Mouse (Mus musculus) erythroblast, adult 5-6 weeks (primary cell): ENCODE data around the gene Gla. TPM values are rescaled to one million over a fixed set of nuclear protein-coding genes. Genes with fewer than 3 reads are reported as not detected.

Experiments
- ATAC-seq: replicated peaks from 2 replicates; pipeline ENCODE4 v1.8.0; 2016; ENCODE audit warnings: moderate number of reproducible peaks, mild to moderate bottlenecking, moderate TSS enrichment, inconsistent platforms; ENCODE audit not compliant: poor library complexity, low FRiP score, severe bottlenecking
- total RNA-seq, 2 experiments: library from RNA; stranded (forward) in 1 of 2; stranded (reverse) in 1 of 2; fragments of 150-400 nt in 1 of 2; fragments of 200-764, 138-1000 nt in 1 of 2; gene quantifications; 2 replicates each; pipeline versions ENCODE4 v1.2.3 to v1.2.4; 2015 to 2017; ENCODE audit warnings: low replicate concordance in 2 of 2

Gla gene
- total RNA-seq, 2 experiments from 2014 or later = 2.1 to 4.0 TPM

GRCm38 (mm10) chrX:134599922-134600565 lies 881 bp downstream of the Gla start:
- ATAC-seq = peak; percentile 15

GRCm38 (mm10) chrX:134589836-134590235 lies 11.1 kb downstream of the Gla start:
- ATAC-seq = no peak

GRCm38 (mm10) chrX:134588997-134589396 lies 11.9 kb downstream of the Gla start:
- no peak for ATAC-seq

- ATAC-seq = no peak
Measured at GRCm38 (mm10) chrX:134588261-134588660, 12.7 kb downstream of the Gla start.

GRCm38 (mm10) chrX:134586447-134586846 lies 14.5 kb downstream of the Gla start:
- no peak for ATAC-seq

- peak; percentile 96 for ATAC-seq
Measured at GRCm38 (mm10) chrX:134585103-134586002, 15.6 kb downstream of the Gla start, which contains the start of gene Rpl36a. Rpl36a (plus strand) TSS chrX:134585654.

GRCm38 (mm10) chrX:134582888-134583669 lies 17.8 kb downstream of the Gla start, which contains the start of gene Btk:
Btk (minus strand) TSS chrX:134583570.
- no peak for ATAC-seq

GRCm38 (mm10) chrX:134582270-134582669 lies 18.7 kb downstream of the Gla start:
- ATAC-seq = no peak

- ATAC-seq = no peak
Measured at GRCm38 (mm10) chrX:134580528-134581305, 20.2 kb downstream of the Gla start.

GRCm38 (mm10) chrX:134577896-134578295 lies 23.0 kb downstream of the Gla start:
- ATAC-seq = no peak

- ATAC-seq = no peak
Measured at GRCm38 (mm10) chrX:134566536-134567222, 34.2 kb downstream of the Gla start.

- no peak for ATAC-seq
Measured at GRCm38 (mm10) chrX:134564326-134564725, 36.6 kb downstream of the Gla start.

GRCm38 (mm10) chrX:134554425-134554824 lies 46.5 kb downstream of the Gla start:
- no peak for ATAC-seq

GRCm38 (mm10) chrX:134553326-134553725 lies 47.6 kb downstream of the Gla start:
- no peak for ATAC-seq

GRCm38 (mm10) chrX:134550903-134551302 lies 50.0 kb downstream of the Gla start:
- peak; percentile 75; the same call in 1 of the 2 replicates for ATAC-seq

- ATAC-seq = no peak
Measured at GRCm38 (mm10) chrX:134547330-134547729, 53.6 kb downstream of the Gla start.

GRCm38 (mm10) chrX:134541955-134542308 lies 59.0 kb downstream of the Gla start:
- no peak for ATAC-seq

- peak; percentile 80 for ATAC-seq
Measured at GRCm38 (mm10) chrX:134541145-134541954, 59.6 kb downstream of the Gla start, which contains the start of gene Timm8a1. Timm8a1 (minus strand) TSS chrX:134541865.
